Mouse (Mus musculus) lung, adult 2 months (tissue): ENCODE measurements around the gene Grrp1.

Experiments used
- CTCF ChIP-seq: fragments of 200-500 bp; IDR thresholded peaks from 2 replicates; pipeline ENCODE4 v1.5.1; 2011; ENCODE audit warnings: mild to moderate bottlenecking, low read length, control low read depth; ENCODE audit not compliant: insufficient read depth
- POLR2A ChIP-seq: fragments of 200-500 bp; IDR thresholded peaks from 2 replicates; pipeline ENCODE4 v1.6.1; 2011; ENCODE audit warnings: low read depth, mild to moderate bottlenecking, control low read depth, low read length, borderline replicate concordance; ENCODE audit errors: extremely low read depth

GRCm38 (mm10) chr4:134252131-134252910 lies 1.6 kb downstream of the Grrp1 start:
- TF ChIP-seq CTCF (no peak), POLR2A (peak; percentile 21; the same call in 1 of the 2 replicates)
